Mouse (Mus musculus): ENCODE measurements around the gene Cfap57. TPM values are rescaled to one million over a fixed set of nuclear protein-coding genes. Genes with fewer than 3 reads are reported as not detected.
A peak's percentile ranks its signal among the peaks of the same experiment; 100 is the strongest.

The Cfap57 gene
- total and polyA plus RNA-seq, 3 experiments, result not detected

- TF ChIP-seq GABPA (IDR thresholded peaks at IDR 0.05; ENCODE audit: insufficient replicate concordance, low read depth, low read length), result no peak
- TF ChIP-seq PAX5 (IDR thresholded peaks at IDR 0.05; ENCODE audit: low read length), result no peak
- 0 out of 2 replicates have a peak, but pooled peaks have one; percentile 28 for TF ChIP-seq SIN3A (IDR thresholded peaks at IDR 0.05; ENCODE audit: low read length)
- peak; percentile 96 to 100 for TF ChIP-seq CTCF (conservative IDR thresholded peaks at IDR 0.05 in 1 of 2, IDR thresholded peaks at IDR 0.05 in 1 of 2; ENCODE audit: low read depth in 2 of 2, low read length in 2 of 2)
- TF ChIP-seq ZNF384 (IDR thresholded peaks at IDR 0.05; ENCODE audit: low read depth, low read length), result no peak
- TF ChIP-seq ZC3H11A (IDR thresholded peaks at IDR 0.05; ENCODE audit: low read depth, low read length), result no peak
- TF ChIP-seq UBTF (IDR thresholded peaks at IDR 0.05; ENCODE audit: low read depth, low read length), result no peak
- no peak; the same call in 1 of the 2 replicates for TF ChIP-seq RCOR1 (conservative IDR thresholded peaks at IDR 0.05; ENCODE audit: low read depth, low read length)
- no peak for TF ChIP-seq MAX (IDR thresholded peaks at IDR 0.05; ENCODE audit: low read length)
- no peak for TF ChIP-seq ZKSCAN1 (IDR thresholded peaks at IDR 0.05; ENCODE audit: borderline replicate concordance, low read depth, low read length)
- no peak for TF ChIP-seq USF1 (IDR thresholded peaks at IDR 0.05; ENCODE audit: low read depth, low read length)
- no peak for TF ChIP-seq MEF2A (IDR thresholded peaks at IDR 0.05; ENCODE audit: borderline replicate concordance, low read depth, low read length)
- no peak for TF ChIP-seq TBP (conservative IDR thresholded peaks at IDR 0.05; ENCODE audit: low read depth, low read length)
- no peak for TF ChIP-seq HCFC1 (IDR thresholded peaks at IDR 0.05; ENCODE audit: low read depth, low read length)
Measured at GRCm38 (mm10) chr4:118566161-118566676, 54.4 kb downstream of the Cfap57 start (continued).

- no peaks in the 10 kb centered on the region for H3K36me3 ChIP-seq (replicated peaks in 1 of 2; ENCODE audit: control insufficient read depth in 1 of 2, insufficient read depth in 1 of 2, low read length in 1 of 2)
- no peaks in the 10 kb centered on the region for H3K4me1 ChIP-seq (ENCODE audit: control insufficient read depth in 1 of 2, insufficient read depth in 2 of 2)
- no peak overlapping the region for H3K4me2 ChIP-seq (ENCODE audit: insufficient read depth, low read depth, poor library complexity, severe bottlenecking)
- in situ Hi-C loops (cut with MboI; ENCODE audit: low pct_ligation_motif_present, low pct_unique_long_range_greater_than_20kb, low sequenced_read_pairs) (loop anchor here (10.0 kb wide), 1 partner anchor 340 kb away; no protein-coding TSS in a partner anchor), dilution Hi-C loops (cut with MboI; ENCODE audit: extremely low pct_ligation_motif_present, extremely low pct_unique_long_range_greater_than_20kb, low sequenced_read_pairs) (no loop called here)
- H3K9ac ChIP-seq (ENCODE audit: insufficient read depth, low read depth), result no peak overlapping the region
- peaks cover 4% of the 10 kb centered on the region for H3K9me3 ChIP-seq (replicated peaks; ENCODE audit: low read length)
- no peak overlapping the region for H3K4me3 ChIP-seq (replicated peaks in 1 of 3; ENCODE audit: low read depth in 2 of 3, low read length in 2 of 3, poor library complexity in 1 of 3)
- no peak for TF ChIP-seq UBTF (IDR thresholded peaks at IDR 0.05; ENCODE audit: low read depth, low read length)
- TF ChIP-seq NRF1 (IDR thresholded peaks at IDR 0.05; ENCODE audit: low read depth, low read length), result no peak
- TF ChIP-seq ZC3H11A (IDR thresholded peaks at IDR 0.05; ENCODE audit: low read depth, low read length), result no peak
- TF ChIP-seq RCOR1 (conservative IDR thresholded peaks at IDR 0.05; ENCODE audit: low read depth, low read length), result no peak
- TF ChIP-seq CHD1 (IDR thresholded peaks at IDR 0.05; ENCODE audit: low read depth, low read length), result no peak
- TF ChIP-seq CTCF (conservative IDR thresholded peaks at IDR 0.05 in 1 of 2, IDR thresholded peaks at IDR 0.05 in 1 of 2; ENCODE audit: low read depth in 2 of 2, low read length in 2 of 2), result no peak
- TF ChIP-seq NELFE (IDR thresholded peaks at IDR 0.05; ENCODE audit: low read depth, low read length), result no peak
- TF ChIP-seq ZMIZ1 (IDR thresholded peaks at IDR 0.05; ENCODE audit: low read depth, low read length), result no peak
- TF ChIP-seq MAZ (IDR thresholded peaks at IDR 0.05; ENCODE audit: low read depth, low read length), result no peak
- TF ChIP-seq TBP (conservative IDR thresholded peaks at IDR 0.05; ENCODE audit: low read depth, low read length), result no peak
- no peak for TF ChIP-seq SIN3A (IDR thresholded peaks at IDR 0.05; ENCODE audit: low read length)
- TF ChIP-seq POLR2A (IDR thresholded peaks at IDR 0.05; ENCODE audit: low read depth, low read length), result no peak
- no peak for TF ChIP-seq EP300 (IDR thresholded peaks at IDR 0.05; ENCODE audit: low read length)
- TF ChIP-seq MAFK (IDR thresholded peaks at IDR 0.05; ENCODE audit: insufficient replicate concordance, low read length), result no peak
- TF ChIP-seq E2F4 (IDR thresholded peaks at IDR 0.05; ENCODE audit: insufficient replicate concordance, low read depth, low read length), result no peak
- TF ChIP-seq GABPA (IDR thresholded peaks at IDR 0.05; ENCODE audit: insufficient replicate concordance, low read depth, low read length), result no peak
- TF ChIP-seq JUN (IDR thresholded peaks at IDR 0.05; ENCODE audit: insufficient read depth, low read depth, low read length), result no peak
- no peak for TF ChIP-seq IRF4 (IDR thresholded peaks at IDR 0.05; ENCODE audit: low read depth, low read length)
- no peak for TF ChIP-seq ZKSCAN1 (IDR thresholded peaks at IDR 0.05; ENCODE audit: borderline replicate concordance, low read depth, low read length)
- no peak for TF ChIP-seq MAX (IDR thresholded peaks at IDR 0.05; ENCODE audit: low read length)
- H3K27me3 ChIP-seq (replicated peaks), result peaks cover 90% of the 10 kb centered on the region
- no peak overlapping the region for H3K27ac ChIP-seq (ENCODE audit: insufficient read depth, low read depth)
- DNase-seq (ENCODE audit: extremely low read depth), result no peak
- no peaks in the 10 kb centered on the region for H3K79me2 ChIP-seq (replicated peaks; ENCODE audit: control insufficient read depth, extremely low read depth, insufficient read depth, poor library complexity, severe bottlenecking)
Measured at GRCm38 (mm10) chr4:118564926-118565279, 55.7 kb downstream of the Cfap57 start.
